Mouse (Mus musculus) testis, adult 2 months (tissue): ENCODE measurements around the gene Cntn5.

Experiments used
- CTCF ChIP-seq: fragments of 200-500 bp; IDR thresholded peaks from 2 replicates; pipeline ENCODE4 v1.5.1; 2012; ENCODE audit warnings: low read depth, mild to moderate bottlenecking, inconsistent platforms, low read length, moderate library complexity; ENCODE audit not compliant: control insufficient read depth, insufficient read depth, insufficient replicate concordance
- POLR2A ChIP-seq: fragments of 200-500 bp; IDR thresholded peaks from 2 replicates; pipeline ENCODE4 v1.6.1; 2012; ENCODE audit warnings: low read depth, mild to moderate bottlenecking, inconsistent platforms, low read length, moderate library complexity; ENCODE audit not compliant: control insufficient read depth

GRCm38 (mm10) chr9:9965370-9965769 is 939.2 kb downstream of the Cntn5 start:
- no peak for TF ChIP-seq POLR2A
- no peak for TF ChIP-seq CTCF
